Mouse (Mus musculus) heart, embryonic 10.5 days (tissue): Measurements from ENCODE around the gene Slc35a1. TPM values are rescaled to one million over a fixed set of nuclear protein-coding genes. Genes with fewer than 3 reads are reported as not detected.
"Not testable (repeated sequence)": the region's sequence is repeated elsewhere in the genome, so short reads cannot be mapped to it uniquely, and the experiment has no call there.

Experiments used
- DNase-seq: peaks from one replicate; pipeline ENCODE4 v3.0.0-alpha.2; 2017; ENCODE audit warnings: low spot score
- H3K27ac ChIP-seq: fragments of 300-500 bp; sonication (generic); 2 replicates; pipeline ENCODE4 v1.5.1; 2016; ENCODE audit warnings: mild to moderate bottlenecking
- H3K27me3 ChIP-seq: fragments of 300-500 bp; sonication (generic); 2 replicates; pipeline ENCODE4 v1.6.1; 2016; ENCODE audit warnings: mild to moderate bottlenecking; ENCODE audit not compliant: poor library complexity, insufficient read depth, severe bottlenecking
- H3K36me3 ChIP-seq: fragments of 300-500 bp; sonication (generic); 2 replicates; pipeline ENCODE4 v1.6.1; 2016; ENCODE audit warnings: mild to moderate bottlenecking, moderate library complexity
- H3K4me1 ChIP-seq: fragments of 300-500 bp; sonication (generic); 2 replicates; pipeline ENCODE4 v1.6.1; 2016; ENCODE audit warnings: mild to moderate bottlenecking
- H3K4me3 ChIP-seq: fragments of 300-500 bp; sonication (generic); 2 replicates; pipeline ENCODE4 v1.5.1; 2016; ENCODE audit warnings: mild to moderate bottlenecking, moderate library complexity
- H3K9me3 ChIP-seq: fragments of 300-500 bp; sonication (generic); 2 replicates; pipeline ENCODE4 v1.6.1; 2016; ENCODE audit warnings: mild to moderate bottlenecking, moderate library complexity
- WGBS: fragments of 180-500 bp; shearing (Covaris S2); methylation state at CpG from one replicate; pipeline ENCODE4 v1.1.7; 2016; 5-methylcytosine and 5-hydroxymethylcytosine counted together
- polyA plus RNA-seq: library from polyadenylated mRNA; unstranded; fragments of >200 nt; fragmentation: Nextera tagmentation; extraction: Ambion mirVana; gene quantifications from 2 replicates; pipeline ENCODE4 v1.2.1, GENCODE M21; 2016

The Slc35a1 gene
- polyA plus RNA-seq = 53.0 and 58.0 TPM in 2 replicates

DNA sequence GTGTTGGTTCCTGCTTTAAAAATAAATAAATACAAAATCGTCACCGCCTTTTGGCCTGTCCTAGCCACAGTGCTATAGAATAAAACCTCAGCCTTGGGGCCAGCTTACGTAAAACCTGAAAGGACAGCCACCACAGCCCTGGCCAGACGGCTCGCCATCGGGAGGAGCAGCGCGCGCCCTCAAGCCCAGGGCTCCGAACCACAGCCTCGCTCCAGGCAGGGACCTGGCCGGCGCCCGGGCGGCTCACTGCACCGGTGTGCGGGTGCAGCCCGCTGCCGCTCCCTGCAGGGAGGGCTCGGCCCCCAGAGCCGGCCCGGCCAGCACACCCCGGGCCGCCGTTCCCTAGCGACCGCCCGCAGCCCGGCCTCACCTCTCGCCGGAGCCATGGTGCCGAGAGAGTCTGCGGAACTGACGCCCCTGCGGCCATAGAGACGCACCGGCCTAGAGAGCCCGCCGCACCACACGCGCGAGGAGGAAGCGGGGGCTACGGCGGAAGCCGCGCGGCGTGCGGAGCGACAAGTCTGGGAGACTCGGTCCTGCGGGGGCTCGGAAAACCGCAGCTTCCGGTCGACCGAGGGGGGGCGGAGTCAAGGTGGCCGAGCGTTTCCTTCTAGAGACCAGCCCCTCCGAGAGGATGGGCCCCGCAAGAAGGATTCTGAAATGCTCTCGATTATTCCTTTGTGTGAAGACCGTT lies at the start of gene Slc35a1:
Gene Slc35a1, minus strand, starts transcription at position 565 of the 694 bp plus-strand sequence.
- Histone ChIP-seq H3K27ac (peak within 1 kb of the TSS; percentile 98), H3K27me3 (no peaks in the 10 kb centered on the region), H3K4me3 (peak within 1 kb of the TSS; percentile 93), H3K4me1 (0 out of 2 replicates have a peak, but pooled peaks cover 3% of the 10 kb centered on the region), H3K36me3 (0 out of 2 replicates have a peak, but pooled peaks cover 7% of the 10 kb centered on the region), H3K9me3 (no peaks in the 10 kb centered on the region)
- under 1% methylated on average over 65 of the region's 65 CpGs for WGBS
- peak; percentile 95 for DNase-seq

DNA sequence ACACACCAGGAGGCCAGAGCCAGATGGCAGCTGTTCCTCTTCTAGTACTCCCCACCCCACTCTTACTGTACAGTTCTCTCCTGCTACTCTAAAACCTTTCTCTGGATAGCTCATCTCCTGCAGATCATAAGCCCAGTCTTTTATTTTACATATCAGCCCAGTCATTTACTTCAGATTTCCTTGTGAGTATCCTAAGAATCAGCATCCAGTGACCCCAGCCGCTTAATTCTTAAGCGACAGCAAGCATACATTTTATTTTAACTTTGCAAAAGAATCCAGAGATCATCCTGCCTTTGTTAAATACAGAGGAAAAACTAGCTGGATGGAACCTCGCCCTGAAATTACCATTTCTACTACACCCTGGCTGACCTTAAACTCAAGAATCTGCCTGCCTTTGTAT lies 47.2 kb upstream of the Slc35a1 start:
- Histone ChIP-seq H3K9me3 (no peaks in the 10 kb centered on the region), H3K4me1 (peaks cover 6% of the 10 kb centered on the region; the same call in 1 of the 2 replicates), H3K27me3 (no peaks in the 10 kb centered on the region), H3K27ac (no peak overlapping the region), H3K4me3 (no peak overlapping the region), H3K36me3 (no peaks in the 10 kb centered on the region)
- 76% methylated on average over 3 of the region's 3 CpGs for WGBS
- no peak for DNase-seq

DNA sequence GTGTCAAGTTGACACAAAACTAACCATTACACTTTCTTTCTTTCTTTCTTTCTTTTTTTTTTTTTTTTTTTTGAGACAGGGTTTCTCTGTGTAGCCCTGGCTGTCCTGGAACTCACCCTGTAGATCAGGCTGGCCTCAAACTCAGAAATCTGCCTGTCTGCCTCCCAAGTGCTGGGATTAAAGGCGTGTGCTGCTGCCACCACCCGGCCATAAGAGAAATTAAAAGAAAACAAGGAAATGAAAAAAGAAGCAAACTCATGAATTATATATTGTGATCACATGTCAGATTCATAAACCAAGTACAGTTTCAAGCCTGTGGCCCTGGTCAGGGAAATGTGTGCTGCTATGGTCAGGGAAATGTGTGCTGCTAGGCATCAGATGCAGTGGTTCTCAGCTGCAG lies 46.2 kb upstream of the Slc35a1 start:
- not testable (repeated sequence) for H3K4me1 ChIP-seq, H3K4me3 ChIP-seq, DNase-seq, H3K27ac ChIP-seq, H3K9me3 ChIP-seq, H3K36me3 ChIP-seq, H3K27me3 ChIP-seq
- 34% methylated on average over 2 of the region's 2 CpGs for WGBS

DNA sequence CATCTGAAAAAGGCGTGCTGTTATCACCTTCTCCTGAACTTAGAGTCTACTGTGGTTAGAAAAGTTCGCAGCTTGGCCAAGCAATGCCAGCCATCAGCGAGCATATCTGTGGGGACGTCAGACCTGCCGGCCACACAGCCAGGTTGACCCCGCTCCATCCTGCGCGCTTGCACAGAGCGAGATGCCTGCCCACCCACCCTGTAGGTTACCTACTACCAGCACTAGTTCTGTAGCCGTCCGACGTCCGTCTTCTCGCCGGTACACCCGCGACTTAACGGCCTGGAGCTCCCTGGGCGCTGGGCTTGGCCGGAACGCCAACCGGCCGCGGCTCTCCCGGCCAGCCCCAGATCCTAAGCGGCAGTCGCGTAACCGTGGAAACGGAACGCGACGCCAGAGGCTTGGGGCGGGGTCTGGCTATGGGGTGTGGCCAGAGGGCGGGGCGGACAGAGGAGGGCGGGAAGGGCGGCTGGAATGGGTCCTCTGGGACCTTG lies 42.7 kb upstream of the Slc35a1 start, which contains the start of gene Cfap206:
Gene Cfap206, minus strand, starts transcription at position 356 of the 491 bp plus-strand sequence.
- Histone ChIP-seq H3K27ac (peak within 1 kb of the TSS; percentile 52; the same call in 1 of the 2 replicates), H3K4me3 (peak within 1 kb of the TSS; percentile 69), H3K9me3 (no peaks in the 10 kb centered on the region), H3K36me3 (no peaks in the 10 kb centered on the region), H3K4me1 (peaks cover 6% of the 10 kb centered on the region; the same call in 1 of the 2 replicates), H3K27me3 (no peaks in the 10 kb centered on the region)
- peak; percentile 85 for DNase-seq
- under 1% methylated on average over 38 of the region's 38 CpGs for WGBS

DNA sequence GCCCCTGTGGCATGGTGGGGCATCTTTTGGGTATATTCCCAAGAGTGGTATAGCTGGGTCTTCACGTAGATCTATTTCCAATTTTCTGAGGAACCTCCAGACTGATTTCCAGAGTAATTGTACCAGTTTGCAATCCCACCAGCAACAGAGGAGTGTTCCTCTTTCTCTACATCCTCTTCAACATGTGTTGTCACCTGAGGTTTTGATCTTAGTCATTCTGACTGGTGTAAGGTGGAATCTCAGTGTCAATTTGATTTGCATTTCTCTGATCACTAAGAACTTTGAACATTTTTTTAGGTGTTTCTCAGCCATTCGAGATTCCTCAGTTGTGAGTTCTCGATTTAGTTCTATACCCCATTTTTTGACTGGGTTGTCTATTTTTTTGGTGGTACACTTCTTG lies 38.5 kb upstream of the Slc35a1 start:
- not testable (repeated sequence) for DNase-seq

DNA sequence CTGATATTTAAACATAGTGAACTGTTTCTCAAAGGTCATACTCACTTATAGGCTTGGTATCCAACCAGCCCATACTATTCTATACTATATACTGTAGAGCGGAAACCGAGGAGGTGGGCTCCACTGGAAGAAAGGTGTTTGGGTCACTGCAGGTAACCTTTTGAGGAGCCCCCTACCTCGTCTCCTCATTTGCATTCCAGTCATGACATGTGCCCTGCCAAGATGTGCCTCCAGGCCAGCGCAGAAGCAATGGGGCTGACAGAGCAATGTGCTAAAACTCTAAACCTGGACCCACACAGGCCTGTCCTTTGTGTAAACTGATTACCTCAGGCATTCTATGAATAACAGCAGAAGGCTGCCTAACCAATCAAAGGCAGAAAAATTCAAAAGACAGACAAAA lies 37.1 kb upstream of the Slc35a1 start:
- H3K4me3 ChIP-seq = no peak overlapping the region
- DNase-seq = peak; percentile 51
- H3K9me3 ChIP-seq = peaks cover 6% of the 10 kb centered on the region; the same call in 1 of the 2 replicates
- H3K36me3 ChIP-seq = no peaks in the 10 kb centered on the region
- H3K27me3 ChIP-seq = no peaks in the 10 kb centered on the region
- H3K27ac ChIP-seq = no peak overlapping the region
- H3K4me1 ChIP-seq = no peaks in the 10 kb centered on the region
- 62% methylated on average over 4 of the region's 4 CpGs for WGBS

More for the DNA sequence above, 38.5 kb upstream of the Slc35a1 start:
- 84% methylated on average over 3 of the region's 3 CpGs for WGBS
- not testable (repeated sequence) for H3K36me3 ChIP-seq, H3K9me3 ChIP-seq, H3K27ac ChIP-seq, H3K4me1 ChIP-seq, H3K27me3 ChIP-seq, H3K4me3 ChIP-seq

DNA sequence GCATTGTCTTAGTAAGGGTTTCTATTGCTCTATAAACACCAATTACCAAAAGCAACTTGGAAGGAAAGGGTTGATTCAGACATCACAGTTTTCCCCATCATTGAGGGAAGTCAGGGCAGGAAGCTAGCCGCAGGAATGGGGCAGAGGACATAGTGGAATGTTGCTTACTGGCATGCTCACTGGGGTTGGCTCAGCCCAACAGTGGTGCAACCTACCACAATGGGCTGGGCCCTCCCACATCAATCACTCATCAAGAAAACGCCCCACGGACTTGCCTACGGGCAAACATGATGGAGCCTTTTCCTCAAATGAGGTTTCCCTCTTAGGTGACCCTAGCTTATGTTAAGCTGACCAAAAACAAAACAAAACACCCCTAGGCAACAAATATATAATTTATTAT lies 35.9 kb upstream of the Slc35a1 start:
- Histone ChIP-seq H3K27ac (no peak overlapping the region), H3K36me3 (no peaks in the 10 kb centered on the region), H3K4me1 (no peaks in the 10 kb centered on the region), H3K9me3 (peaks cover 8% of the 10 kb centered on the region; the same call in 1 of the 2 replicates), H3K27me3 (no peaks in the 10 kb centered on the region), H3K4me3 (no peak overlapping the region)
- peak; percentile 72 for DNase-seq
- WGBS = 78% methylated on average over 4 of the region's 4 CpGs

DNA sequence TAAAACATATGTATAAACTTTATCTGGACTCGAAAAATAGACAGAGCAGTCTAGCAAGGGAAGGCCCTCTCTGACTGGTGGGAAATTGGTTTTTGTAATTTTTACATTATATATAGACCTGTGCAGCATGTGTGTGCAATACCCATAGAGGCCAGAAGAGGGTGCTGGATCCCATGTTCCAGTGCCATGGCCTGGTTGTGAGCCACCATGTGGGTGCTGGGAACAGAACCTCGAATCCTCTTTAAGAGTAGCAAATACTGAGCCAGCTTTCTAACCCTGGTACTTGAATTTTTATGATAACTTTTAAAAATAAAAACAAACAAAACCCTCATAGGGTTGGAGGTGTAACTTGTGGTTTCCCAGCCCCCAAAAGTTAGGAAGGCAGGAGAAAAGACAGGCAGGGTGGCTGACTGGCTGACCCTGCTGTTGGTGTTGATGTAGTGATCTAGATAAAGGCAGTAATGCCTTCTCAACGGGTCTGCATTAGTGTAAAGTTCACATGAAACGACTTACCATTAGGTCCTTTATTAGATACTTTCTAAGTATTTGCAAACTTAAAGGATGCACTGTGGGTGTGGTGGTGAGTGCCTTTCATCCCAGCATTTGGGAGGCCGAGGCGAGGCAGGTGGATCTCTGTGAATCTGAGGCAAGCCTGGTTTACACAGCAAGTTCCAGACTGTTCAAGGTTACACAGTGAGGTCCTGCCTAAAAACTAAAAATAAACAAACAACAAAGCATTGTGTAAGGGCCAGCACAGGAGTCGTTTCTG lies 33.1 kb upstream of the Slc35a1 start:
- Histone ChIP-seq H3K4me1 (no peaks in the 10 kb centered on the region), H3K27ac (no peak overlapping the region), H3K36me3 (no peaks in the 10 kb centered on the region), H3K27me3 (no peaks in the 10 kb centered on the region), H3K4me3 (no peak overlapping the region), H3K9me3 (peaks cover 8% of the 10 kb centered on the region; the same call in 1 of the 2 replicates)
- peak; percentile 55 for DNase-seq
- WGBS = 82% methylated on average over 7 of the region's 7 CpGs

DNA sequence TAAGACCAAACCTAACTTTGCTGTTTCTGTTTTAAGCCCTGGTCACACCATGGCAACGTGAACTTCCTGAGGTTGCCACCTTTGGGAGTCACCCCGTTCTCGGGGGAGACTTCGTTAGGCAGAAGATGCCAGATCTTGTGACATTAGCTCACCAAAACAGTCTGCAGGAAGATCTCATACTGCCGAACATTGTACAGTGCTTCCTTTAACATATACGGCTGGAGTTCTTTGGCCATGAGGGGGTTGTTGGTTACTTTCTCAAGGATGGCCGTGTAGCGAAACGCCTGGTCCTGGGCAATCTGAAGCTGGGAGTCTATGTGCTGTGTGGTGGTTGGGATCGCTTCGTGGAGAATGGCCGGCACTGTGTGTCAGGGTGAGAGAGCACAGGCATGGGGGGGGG lies 32.2 kb upstream of the Slc35a1 start:
- Histone ChIP-seq H3K9me3 (peaks cover 8% of the 10 kb centered on the region; the same call in 1 of the 2 replicates), H3K27me3 (no peaks in the 10 kb centered on the region), H3K4me1 (no peaks in the 10 kb centered on the region), H3K36me3 (no peaks in the 10 kb centered on the region), H3K27ac (no peak overlapping the region), H3K4me3 (no peak overlapping the region)
- DNase-seq = peak; percentile 63
- WGBS = 92% methylated on average over 12 of the region's 12 CpGs

DNA sequence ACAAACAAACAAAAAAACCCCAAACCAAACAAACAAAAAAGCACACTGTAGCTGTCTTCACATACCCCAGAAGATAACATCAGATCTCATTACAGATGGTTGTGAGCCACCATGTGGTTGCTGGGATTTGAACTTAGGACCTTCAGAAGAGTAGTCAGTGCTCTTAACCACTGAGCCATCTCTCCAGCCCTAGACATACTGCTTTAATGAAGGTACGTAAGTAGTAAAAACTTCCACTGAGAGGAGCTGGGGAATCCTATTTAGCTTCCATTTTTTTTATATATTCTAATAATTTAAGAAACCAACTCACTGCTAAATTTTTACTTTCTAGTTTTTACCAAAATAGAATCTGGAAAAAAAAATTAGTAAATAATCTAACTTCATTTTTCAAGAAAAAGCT lies 27.8 kb upstream of the Slc35a1 start:
- H3K4me3 ChIP-seq = no peak overlapping the region
- no peaks in the 10 kb centered on the region for H3K4me1 ChIP-seq
- DNase-seq = no peak
- peaks cover 5% of the 10 kb centered on the region; the same call in 1 of the 2 replicates for H3K9me3 ChIP-seq
- H3K27me3 ChIP-seq = no peaks in the 10 kb centered on the region
- H3K27ac ChIP-seq = no peak overlapping the region
- 85% methylated on average over 1 of the region's 1 CpGs for WGBS
- H3K36me3 ChIP-seq = no peaks in the 10 kb centered on the region

DNA sequence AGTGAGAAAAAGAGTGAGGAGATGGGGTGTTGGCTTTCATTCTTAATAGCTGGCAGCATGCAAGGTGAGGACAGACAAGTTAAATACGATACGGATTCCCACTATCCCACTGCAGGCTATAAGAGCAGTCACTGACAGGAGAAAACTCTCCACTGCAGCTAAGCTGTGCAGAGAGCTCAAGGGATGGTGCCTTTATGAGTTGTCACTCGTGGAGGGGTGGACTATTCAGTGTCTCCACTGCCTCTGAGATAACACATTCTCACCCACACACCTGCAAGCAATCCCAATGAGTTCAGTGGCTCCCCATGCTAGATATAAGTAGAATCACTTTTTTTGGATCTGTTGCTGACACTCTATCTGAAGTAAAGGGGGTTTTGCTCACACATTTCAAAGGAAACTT lies 20.9 kb upstream of the Slc35a1 start:
- H3K4me3 ChIP-seq = no peak overlapping the region
- 64% methylated on average over 3 of the region's 3 CpGs for WGBS

DNA sequence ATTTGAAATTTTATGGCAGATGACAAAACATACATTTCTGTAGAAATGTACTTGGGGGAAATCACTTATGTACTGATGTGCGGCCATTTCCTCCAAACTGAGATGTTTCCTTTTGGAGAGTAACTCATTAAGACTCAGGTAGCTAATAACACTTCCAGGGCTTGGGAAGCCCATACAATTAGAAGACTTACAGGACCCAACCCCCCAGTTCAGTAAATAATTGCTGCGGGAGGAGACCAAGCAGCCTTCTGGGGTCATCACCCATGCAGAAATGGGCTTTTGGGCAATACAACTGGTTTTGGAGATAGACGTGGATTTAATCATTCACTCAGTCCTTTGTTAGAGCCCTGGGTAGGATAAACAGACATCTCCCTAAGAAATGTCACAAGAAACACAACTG lies 20.0 kb upstream of the Slc35a1 start:
- DNase-seq = no peak
- 78% methylated on average over 3 of the region's 3 CpGs for WGBS
- no peaks in the 10 kb centered on the region for H3K4me1 ChIP-seq

More for the DNA sequence above, 20.9 kb upstream of the Slc35a1 start:
- no peaks in the 10 kb centered on the region for H3K9me3 ChIP-seq
- DNase-seq = no peak
- H3K36me3 ChIP-seq = no peaks in the 10 kb centered on the region
- no peaks in the 10 kb centered on the region for H3K4me1 ChIP-seq
- no peak overlapping the region for H3K27ac ChIP-seq
- no peaks in the 10 kb centered on the region for H3K27me3 ChIP-seq

DNA sequence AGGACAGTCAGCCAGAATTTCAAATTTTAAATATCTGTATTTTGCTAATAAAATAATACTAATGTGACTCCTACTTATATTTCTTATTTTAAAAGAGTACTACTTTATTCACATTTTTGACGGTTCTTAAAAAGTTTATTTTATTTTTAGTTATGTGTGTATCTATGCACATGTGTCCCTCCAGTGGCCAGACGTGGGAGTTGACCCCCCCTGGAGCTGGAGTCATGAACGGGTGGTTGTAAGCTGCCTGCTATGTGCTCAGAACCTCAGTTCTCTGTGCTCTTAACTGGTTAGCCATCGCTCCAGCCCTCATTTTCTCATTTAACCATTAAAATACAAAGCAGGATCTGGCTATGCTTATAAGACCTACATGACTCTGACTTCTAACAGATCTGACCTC lies 15.8 kb upstream of the Slc35a1 start:
- Histone ChIP-seq H3K36me3 (no peaks in the 10 kb centered on the region), H3K9me3 (no peaks in the 10 kb centered on the region), H3K4me1 (no peaks in the 10 kb centered on the region), H3K27ac (no peak overlapping the region), H3K4me3 (no peak overlapping the region), H3K27me3 (no peaks in the 10 kb centered on the region)
- 75% methylated on average over 4 of the region's 4 CpGs for WGBS
- no peak for DNase-seq

More for the DNA sequence above, 20.0 kb upstream of the Slc35a1 start:
- no peaks in the 10 kb centered on the region for H3K27me3 ChIP-seq
- H3K36me3 ChIP-seq = no peaks in the 10 kb centered on the region
- H3K9me3 ChIP-seq = no peaks in the 10 kb centered on the region
- H3K27ac ChIP-seq = no peak overlapping the region
- no peak overlapping the region for H3K4me3 ChIP-seq
